Mouse (Mus musculus) CD4-positive, CD25-positive, alpha-beta regulatory T cell (primary cell): ENCODE results near the gene Olfr1168. TPM values are rescaled to one million over a fixed set of nuclear protein-coding genes. Genes with fewer than 3 reads are reported as not detected.

Source experiments
- polyA plus RNA-seq: library from polyadenylated mRNA; unstranded; fragments of 100-300 nt; shearing (Covaris generic); gene quantifications from one replicate; pipeline ENCODE4 v1.2.1, GENCODE M21; 2017

The Olfr1168 gene
- not detected for polyA plus RNA-seq

DNA sequence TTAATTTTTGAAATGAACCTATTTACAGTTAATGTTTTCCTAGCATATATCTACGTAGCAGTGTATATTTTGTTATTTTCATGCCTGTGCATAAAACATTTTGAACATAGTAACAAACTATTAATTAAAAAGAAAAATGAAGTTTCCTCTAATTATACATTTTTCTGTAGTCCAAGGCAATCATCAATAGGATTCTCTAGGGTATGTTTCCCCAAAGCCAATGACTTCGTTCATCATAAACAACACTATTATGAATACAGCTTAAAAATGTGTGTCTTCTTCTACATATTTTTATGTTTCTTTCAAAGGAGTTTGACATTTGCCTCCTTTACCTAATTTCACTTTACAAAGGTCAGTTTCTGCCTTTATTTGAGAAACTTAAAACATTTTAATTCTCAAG, at the start of gene Olfr1168:
Gene Olfr1168, plus strand, starts transcription at position 301 of the 400 bp plus-strand sequence.

GRCm38 (mm10) chr2:88155093-88155492, 26.6 kb upstream of the Olfr1168 start, which contains the start of gene Olfr1167:
Gene Olfr1167, minus strand, starts transcription at chr2:88155193.

DNA sequence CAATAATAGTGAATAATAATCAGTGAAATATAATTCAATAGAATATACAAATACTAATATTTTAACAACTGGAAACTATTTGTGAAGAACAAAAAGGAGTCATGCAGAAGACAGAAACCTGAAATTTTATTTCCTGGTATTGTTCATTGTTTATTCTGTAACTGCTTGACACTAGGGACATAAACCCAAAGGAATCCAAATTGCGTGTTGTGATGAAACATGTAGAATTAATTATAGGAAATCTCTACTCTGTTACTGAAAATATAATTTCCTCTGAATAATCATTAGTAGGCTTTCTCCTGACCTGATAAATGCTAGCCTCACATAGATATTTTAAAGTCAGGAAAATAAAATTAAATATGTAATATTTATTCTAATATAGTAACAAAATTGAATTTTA, 46.6 kb downstream of the Olfr1168 start, which contains the start of gene Olfr1170:
Gene Olfr1170, minus strand, starts transcription at position 101 of the 400 bp plus-strand sequence.

Other genes with a start within 250 kb of the Olfr1168 start
- gene Olfr1155, start 236.7 kb upstream of the Olfr1168 start, polyA plus RNA-seq: not detected
- gene Olfr1156, start 228.8 kb upstream of the Olfr1168 start, polyA plus RNA-seq: 0.12 TPM
- not detected for gene Olfr1157, start 213.6 kb upstream of the Olfr1168 start, polyA plus RNA-seq
- gene Olfr74, start 207.2 kb upstream of the Olfr1168 start, polyA plus RNA-seq: not detected
- gene Olfr1158, start 191.8 kb upstream of the Olfr1168 start, polyA plus RNA-seq: not detected
- gene Olfr1160, start 173.6 kb upstream of the Olfr1168 start, polyA plus RNA-seq: not detected
- gene Olfr1161, start 159.1 kb upstream of the Olfr1168 start, polyA plus RNA-seq: not detected
- gene Olfr73, start 144.2 kb upstream of the Olfr1168 start, polyA plus RNA-seq: not detected
- not detected for gene Olfr1162, start 130.8 kb upstream of the Olfr1168 start, polyA plus RNA-seq
- gene Olfr1163, start 110.0 kb upstream of the Olfr1168 start, polyA plus RNA-seq: not detected
- not detected for gene Olfr1164, start 87.9 kb upstream of the Olfr1168 start, polyA plus RNA-seq
- not detected for gene Olfr1166, start 53.6 kb upstream of the Olfr1168 start, polyA plus RNA-seq
- not detected for gene Olfr1167, start 26.7 kb upstream of the Olfr1168 start, polyA plus RNA-seq
- not detected for gene Olfr1170, start 46.5 kb downstream of the Olfr1168 start, polyA plus RNA-seq
- 0.13 TPM for gene Olfr1173, start 98.0 kb downstream of the Olfr1168 start, polyA plus RNA-seq
- not detected for gene Olfr1174-ps, start 133.3 kb downstream of the Olfr1168 start, polyA plus RNA-seq
- gene Olfr1175-ps, start 145.3 kb downstream of the Olfr1168 start, polyA plus RNA-seq: 0.06 TPM
- not detected for gene Olfr1176, start 154.8 kb downstream of the Olfr1168 start, polyA plus RNA-seq
- not detected for gene Olfr1177-ps, start 164.6 kb downstream of the Olfr1168 start, polyA plus RNA-seq
- gene Olfr1178, start 205.2 kb downstream of the Olfr1168 start, polyA plus RNA-seq: not detected
- gene Olfr1179, start 224.6 kb downstream of the Olfr1168 start, polyA plus RNA-seq: not detected
- not detected for gene Olfr1180, start 237.3 kb downstream of the Olfr1168 start, polyA plus RNA-seq
- gene Olfr1181, start 244.3 kb downstream of the Olfr1168 start, polyA plus RNA-seq: 0.06 TPM